Mouse (Mus musculus): ENCODE measurements around the gene Wipi2. TPM values are rescaled to one million over a fixed set of nuclear protein-coding genes. Genes with fewer than 3 reads are reported as not detected.
A peak's percentile ranks its signal among the peaks of the same experiment; 100 is the strongest.

Gene Wipi2
- polyA plus RNA-seq, 1 experiment: 31.6 TPM

GRCm38 (mm10) chr5:142650794-142651497, 23.4 kb downstream of the Wipi2 start:
- Histone ChIP-seq H3K27ac (ENCODE audit: insufficient read depth, low read depth, low read length) (no peak overlapping the region), H3K4me3 (ENCODE audit: insufficient read depth, low read length) (no peak overlapping the region), H3K4me1 (ENCODE audit: control insufficient read depth, insufficient read depth, low read length) (no peaks in the 10 kb centered on the region)
- TF ChIP-seq POLR2A (IDR thresholded peaks at IDR 0.05; ENCODE audit: borderline replicate concordance, low read depth, low read length) (no peak), CTCF (IDR thresholded peaks at IDR 0.05; ENCODE audit: low read depth, low read length) (no peak)

DNA sequence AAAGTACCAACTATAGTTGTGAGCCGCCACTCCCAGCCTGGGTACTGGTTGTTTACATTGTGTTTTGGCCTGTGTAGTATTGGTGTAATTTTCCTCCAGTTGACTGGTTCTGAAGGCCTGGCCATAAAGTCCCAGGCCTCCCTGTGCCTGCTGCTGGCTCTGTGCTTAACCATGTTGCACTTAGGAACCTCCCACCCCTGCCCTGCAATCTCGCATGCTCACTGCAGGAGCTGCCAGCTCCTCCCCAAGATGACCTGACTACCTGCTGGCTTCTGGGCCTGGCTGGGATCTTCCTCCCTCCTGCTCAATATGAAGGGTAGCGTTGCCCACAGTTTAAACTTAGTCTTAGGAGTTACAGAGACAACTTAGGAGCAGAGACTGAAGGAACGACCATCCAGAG, 24.8 kb downstream of the Wipi2 start:
- Histone ChIP-seq H3K4me3 (ENCODE audit: insufficient read depth, low read length) (no peak overlapping the region), H3K27ac (ENCODE audit: insufficient read depth, low read depth, low read length) (no peak overlapping the region), H3K4me1 (ENCODE audit: control insufficient read depth, insufficient read depth, low read length) (no peaks in the 10 kb centered on the region)
- TF ChIP-seq POLR2A (IDR thresholded peaks at IDR 0.05; ENCODE audit: borderline replicate concordance, low read depth, low read length): no peak
- no peak for TF ChIP-seq CTCF (IDR thresholded peaks at IDR 0.05; ENCODE audit: low read depth, low read length)

DNA sequence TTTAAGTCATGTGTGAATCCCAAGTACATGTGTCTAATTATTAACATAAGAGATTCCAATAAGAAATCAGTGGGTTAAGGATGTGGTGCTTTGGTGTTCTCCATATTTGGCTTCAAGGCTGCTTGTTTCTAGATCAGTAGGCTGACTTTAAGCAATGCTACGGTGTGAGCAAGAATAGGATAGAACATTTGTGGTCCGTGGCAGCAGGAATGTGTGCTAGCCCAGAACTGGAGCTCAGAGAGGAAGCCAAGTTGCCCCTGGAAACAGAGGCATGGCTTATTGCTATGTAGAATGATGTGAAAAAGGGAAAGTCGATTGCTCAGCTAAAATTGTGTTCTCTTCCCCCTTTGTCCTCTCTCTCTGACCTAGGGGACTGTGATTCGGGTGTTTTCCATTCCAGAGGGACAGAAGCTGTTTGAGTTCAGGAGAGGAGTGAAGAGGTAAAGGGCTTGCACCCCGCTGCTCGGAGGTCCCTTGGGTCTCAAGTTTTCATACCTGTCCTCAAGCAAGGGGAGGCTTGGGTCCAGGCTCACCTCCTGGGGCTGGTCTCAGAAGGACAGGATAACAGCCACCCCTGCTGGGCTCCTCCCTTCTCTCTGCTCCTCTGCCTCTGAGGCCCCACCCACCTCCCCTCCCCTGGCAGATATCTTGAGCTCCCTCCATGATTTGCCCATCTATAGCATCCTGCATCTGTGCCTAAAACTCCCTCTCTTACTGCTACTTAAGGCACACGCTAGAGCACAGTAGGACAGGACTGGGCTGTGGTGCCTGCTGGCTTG, 33.3 kb downstream of the Wipi2 start:
- TF ChIP-seq CTCF (IDR thresholded peaks at IDR 0.05; ENCODE audit: low read depth, low read length) (no peak), POLR2A (IDR thresholded peaks at IDR 0.05; ENCODE audit: borderline replicate concordance, low read depth, low read length) (no peak)
- 0 out of 2 replicates have a peak, but pooled peaks cover 2% of the 10 kb centered on the region for H3K4me1 ChIP-seq (ENCODE audit: control insufficient read depth, insufficient read depth, low read length)
- no peak overlapping the region for H3K4me3 ChIP-seq (ENCODE audit: insufficient read depth, low read length)
- no peak overlapping the region for H3K27ac ChIP-seq (ENCODE audit: insufficient read depth, low read depth, low read length)

DNA sequence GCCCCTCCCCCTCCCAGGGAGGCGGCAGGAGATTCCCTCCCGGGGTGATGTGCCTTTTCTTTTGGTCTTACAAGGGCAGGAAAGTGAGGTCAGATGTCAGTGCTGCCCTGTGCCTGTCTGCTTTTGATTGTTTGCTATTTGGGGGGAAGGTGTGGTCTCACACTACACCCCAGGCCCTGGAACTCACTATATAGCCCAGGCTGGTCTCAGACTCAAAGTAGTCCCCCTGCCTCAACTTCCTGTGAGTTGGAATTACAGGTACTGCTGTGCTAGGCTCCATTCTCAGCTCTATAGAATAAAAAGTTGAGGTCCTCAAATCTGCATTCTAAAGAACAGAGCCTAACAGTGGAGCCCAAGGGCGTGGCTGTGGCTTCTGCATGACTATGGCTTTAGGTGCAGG, 40.4 kb downstream of the Wipi2 start:
- no peak overlapping the region for H3K27ac ChIP-seq (ENCODE audit: insufficient read depth, low read depth, low read length)
- no peaks in the 10 kb centered on the region for H3K4me1 ChIP-seq (ENCODE audit: control insufficient read depth, insufficient read depth, low read length)
- TF ChIP-seq CTCF (IDR thresholded peaks at IDR 0.05; ENCODE audit: low read depth, low read length) (no peak), POLR2A (IDR thresholded peaks at IDR 0.05; ENCODE audit: borderline replicate concordance, low read depth, low read length) (no peak)
- no peak overlapping the region for H3K4me3 ChIP-seq (ENCODE audit: insufficient read depth, low read length)

DNA sequence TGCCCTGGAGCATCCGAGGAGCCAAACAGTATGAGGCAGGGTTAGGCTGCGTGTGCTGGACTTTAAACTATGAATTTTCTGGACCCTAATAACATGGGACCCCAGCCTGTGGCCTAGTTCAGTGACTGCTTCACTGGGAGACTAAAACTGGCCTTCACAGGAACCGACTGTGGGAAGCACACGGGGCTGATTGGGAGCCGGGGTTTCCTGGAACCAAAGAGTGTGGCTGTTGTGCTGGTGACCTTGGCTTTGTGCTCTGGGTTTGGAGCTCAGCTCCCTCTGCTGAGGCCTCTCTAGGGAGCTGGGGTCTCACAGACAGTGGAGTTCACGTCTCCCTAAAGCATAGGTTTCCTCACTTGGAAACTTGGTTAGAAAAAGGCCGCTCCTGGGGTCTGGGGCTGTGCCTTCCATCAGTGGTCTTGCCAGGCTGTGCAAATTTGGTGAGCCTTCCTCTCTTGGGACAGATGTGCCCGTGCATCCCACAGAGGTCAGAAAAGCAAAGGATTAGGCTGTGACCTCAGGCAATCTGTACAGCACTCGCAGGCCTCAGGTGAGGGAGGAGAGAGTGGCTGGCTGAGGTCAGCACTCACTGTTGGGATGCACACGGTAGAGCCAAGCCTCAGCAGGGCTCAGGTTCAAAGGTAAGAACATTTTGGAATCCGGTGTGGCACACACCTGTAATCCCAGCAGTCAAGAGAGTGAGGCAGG, 41.2 kb downstream of the Wipi2 start:
- no peak overlapping the region for H3K4me3 ChIP-seq (ENCODE audit: insufficient read depth, low read length)
- no peak overlapping the region for H3K27ac ChIP-seq (ENCODE audit: insufficient read depth, low read depth, low read length)
- no peaks in the 10 kb centered on the region for H3K4me1 ChIP-seq (ENCODE audit: control insufficient read depth, insufficient read depth, low read length)
- TF ChIP-seq CTCF (IDR thresholded peaks at IDR 0.05; ENCODE audit: low read depth, low read length) (no peak), POLR2A (IDR thresholded peaks at IDR 0.05; ENCODE audit: borderline replicate concordance, low read depth, low read length) (no peak)

DNA sequence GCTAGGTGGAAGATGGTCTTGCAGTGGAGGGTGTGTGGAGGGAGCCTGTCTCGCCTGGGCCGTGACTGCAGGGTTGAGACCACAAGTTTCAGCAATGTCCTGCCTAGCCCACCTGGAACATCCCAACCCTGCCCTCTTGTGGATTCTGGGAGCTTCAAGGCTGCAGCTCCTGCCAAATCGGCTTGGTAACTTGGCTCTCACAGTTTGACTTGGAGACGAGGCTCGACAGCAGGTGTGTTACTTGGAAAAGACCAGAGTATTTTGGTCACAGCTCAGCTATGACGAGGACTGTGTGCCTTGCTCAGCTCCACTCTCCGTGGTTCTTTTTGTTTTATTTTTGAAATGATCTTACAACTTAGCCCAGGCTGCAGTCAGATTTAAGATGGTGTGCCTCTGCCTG, 42.2 kb downstream of the Wipi2 start:
- no peaks in the 10 kb centered on the region for H3K4me1 ChIP-seq (ENCODE audit: control insufficient read depth, insufficient read depth, low read length)
- TF ChIP-seq POLR2A (IDR thresholded peaks at IDR 0.05; ENCODE audit: borderline replicate concordance, low read depth, low read length) (no peak), CTCF (IDR thresholded peaks at IDR 0.05; ENCODE audit: low read depth, low read length) (no peak)
- no peak overlapping the region for H3K27ac ChIP-seq (ENCODE audit: insufficient read depth, low read depth, low read length)
- H3K4me3 ChIP-seq (ENCODE audit: insufficient read depth, low read length): no peak overlapping the region

- H3K27ac ChIP-seq (ENCODE audit: insufficient read depth, low read depth, low read length): no peak overlapping the region
- TF ChIP-seq POLR2A (IDR thresholded peaks at IDR 0.05; ENCODE audit: borderline replicate concordance, low read depth, low read length) (no peak), CTCF (IDR thresholded peaks at IDR 0.05; ENCODE audit: low read depth, low read length) (peak; percentile 22; the same call in 1 of the 2 replicates)
- H3K4me3 ChIP-seq (ENCODE audit: insufficient read depth, low read length): no peak overlapping the region
- no peaks in the 10 kb centered on the region for H3K4me1 ChIP-seq (ENCODE audit: control insufficient read depth, insufficient read depth, low read length)
Measured at GRCm38 (mm10) chr5:142673082-142673481, 45.6 kb downstream of the Wipi2 start.

DNA sequence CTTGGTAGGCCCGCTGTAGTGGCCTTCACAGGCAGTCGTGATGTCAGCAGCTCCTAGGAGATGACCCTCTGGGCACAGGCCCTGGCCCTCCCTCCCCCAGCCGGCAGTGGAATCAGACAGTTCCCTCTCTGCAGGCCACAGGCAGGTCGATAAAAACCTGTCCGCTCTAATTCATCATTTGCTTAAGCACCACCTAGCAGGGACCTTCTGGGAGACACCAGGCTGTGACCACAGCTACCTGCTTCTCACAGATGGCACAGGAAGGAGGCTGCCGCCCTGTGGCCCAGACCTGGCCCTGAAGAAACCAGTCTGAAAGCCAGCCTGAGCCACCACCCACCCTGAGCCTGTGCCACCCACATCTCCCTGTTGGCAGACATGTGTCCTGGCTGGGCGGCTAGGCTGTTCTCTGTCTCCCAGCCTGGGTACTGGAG, 50.7 kb downstream of the Wipi2 start:
- H3K27ac ChIP-seq (ENCODE audit: insufficient read depth, low read depth, low read length): no peak overlapping the region
- no peak overlapping the region for H3K4me3 ChIP-seq (ENCODE audit: insufficient read depth, low read length)
- no peak for TF ChIP-seq POLR2A (IDR thresholded peaks at IDR 0.05; ENCODE audit: borderline replicate concordance, low read depth, low read length)
- TF ChIP-seq CTCF (IDR thresholded peaks at IDR 0.05; ENCODE audit: low read depth, low read length): no peak
- H3K4me1 ChIP-seq (ENCODE audit: control insufficient read depth, insufficient read depth, low read length): no peaks in the 10 kb centered on the region

DNA sequence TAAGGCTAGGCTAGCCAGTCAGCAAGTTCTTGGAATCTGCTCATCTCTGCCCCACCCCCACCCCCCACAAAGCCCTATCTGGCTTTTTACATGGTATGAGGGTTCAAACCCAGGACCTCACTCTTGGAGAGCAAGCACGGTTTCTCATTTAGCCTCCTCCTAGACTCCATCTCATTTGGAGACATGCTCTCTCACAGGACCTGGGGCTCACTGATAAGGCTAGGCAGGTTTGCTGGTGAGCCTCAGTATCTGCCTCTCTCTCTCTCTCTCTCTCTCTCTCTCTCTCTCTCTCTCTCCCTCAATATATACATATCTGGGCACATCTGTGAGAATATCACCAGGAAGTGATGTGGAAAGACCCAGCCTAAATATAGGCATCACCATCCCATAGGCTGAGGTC, 51.6 kb downstream of the Wipi2 start:
- no peak for TF ChIP-seq CTCF (IDR thresholded peaks at IDR 0.05; ENCODE audit: low read depth, low read length)
- TF ChIP-seq POLR2A (IDR thresholded peaks at IDR 0.05; ENCODE audit: borderline replicate concordance, low read depth, low read length): no peak
- Histone ChIP-seq H3K27ac (ENCODE audit: insufficient read depth, low read depth, low read length) (no peak overlapping the region), H3K4me1 (ENCODE audit: control insufficient read depth, insufficient read depth, low read length) (no peaks in the 10 kb centered on the region)

More for the DNA sequence above, 51.6 kb downstream of the Wipi2 start:
- H3K4me3 ChIP-seq (ENCODE audit: insufficient read depth, low read length): no peak overlapping the region
